Mouse (Mus musculus): ENCODE results near the gene 2410141K09Rik. TPM values are rescaled to one million over a fixed set of nuclear protein-coding genes. Genes with fewer than 3 reads are reported as not detected.
"Not testable (repeated sequence)": the region's sequence is repeated elsewhere in the genome, so short reads cannot be mapped to it uniquely, and the experiment has no call there.

2410141K09Rik gene
- polyA plus RNA-seq (2017; shearing (Covaris generic)): not detected

- not testable (repeated sequence) for ATAC-seq
Measured at GRCm38 (mm10) chr13:66441018-66441417, at the start of gene 2410141K09Rik. 2410141K09Rik (minus strand) TSS chr13:66441118.

DNA sequence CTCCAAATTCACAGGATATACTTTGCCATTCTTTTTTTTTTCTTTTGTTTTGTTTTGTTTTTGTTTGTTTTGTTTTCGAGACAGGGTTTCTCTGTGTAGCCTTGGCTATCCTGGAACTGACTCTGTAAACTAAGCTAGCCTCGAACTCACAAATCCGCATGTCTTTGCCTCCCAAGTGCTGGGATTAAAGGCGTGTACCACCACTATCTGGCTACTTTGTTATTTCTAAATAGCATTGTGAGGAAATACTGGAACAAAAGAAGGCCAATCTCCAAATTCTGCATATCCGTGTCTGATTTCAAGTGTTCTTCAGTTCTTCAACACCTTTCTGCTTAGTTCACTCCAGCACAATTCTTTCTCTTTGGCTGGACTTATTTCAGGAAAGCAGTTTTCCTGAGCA, 14.1 kb downstream of the 2410141K09Rik start:
- ATAC-seq: not testable (repeated sequence)

DNA sequence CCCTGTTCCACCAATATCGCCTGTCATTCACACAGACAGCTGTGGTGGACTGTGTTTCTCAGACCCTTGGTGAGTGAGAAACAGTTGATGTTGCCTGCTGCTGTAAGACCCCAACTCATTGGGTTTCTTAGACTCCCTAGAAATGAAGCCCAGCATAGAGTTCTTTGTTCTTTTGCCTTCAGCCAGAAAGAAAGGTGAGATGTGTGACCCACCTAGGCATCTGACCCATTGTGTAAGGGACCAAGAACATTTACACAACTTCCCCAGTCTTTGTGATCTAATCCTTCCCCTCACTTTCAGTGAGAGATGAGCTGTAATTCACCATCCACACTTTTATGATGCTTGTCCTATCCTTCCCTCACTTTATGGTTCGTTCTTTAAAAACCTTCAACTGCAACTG, 26.0 kb downstream of the 2410141K09Rik start:
- not testable (repeated sequence) for ATAC-seq

Other genes with a start within 250 kb of the 2410141K09Rik start
- not detected for gene Gm10772, start 213.5 kb downstream of the 2410141K09Rik start, polyA plus RNA-seq (2017; shearing (Covaris generic))